Mouse (Mus musculus) liver, postnatal 0 days (tissue): ENCODE data around the gene Dlgap4.

ENCODE experiments used
- CTCF ChIP-seq: sonication (generic); IDR thresholded peaks from 2 replicates; pipeline ENCODE4 v1.5.1; 2016; ENCODE audit warnings: antibody characterized with exemption, low read depth
- EP300 ChIP-seq: IDR thresholded peaks from 2 replicates; pipeline ENCODE4 v1.6.1; 2016; ENCODE audit warnings: antibody characterized with exemption, low read depth, mild to moderate bottlenecking

DNA sequence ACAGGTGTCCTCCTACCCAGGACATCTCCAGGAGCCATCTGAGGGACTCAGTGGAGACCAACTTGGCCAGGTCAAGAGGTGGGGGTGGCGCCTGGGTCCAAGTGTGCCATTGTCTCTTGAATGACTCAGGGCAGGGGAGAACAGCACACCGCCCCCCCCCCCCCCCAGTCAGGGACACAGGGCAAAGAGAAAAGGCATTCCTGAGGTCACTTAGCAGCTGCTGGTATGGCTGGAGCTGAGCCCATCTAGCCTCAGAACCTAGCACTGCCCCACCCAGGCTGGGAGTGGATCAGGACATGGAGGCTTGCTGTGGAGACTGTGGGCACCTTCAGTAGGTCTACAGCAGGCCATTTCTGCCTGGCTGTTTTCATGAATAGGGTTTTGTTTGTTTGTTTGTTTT lies 9.7 kb downstream of the Dlgap4 start:
- TF ChIP-seq CTCF (no peak), EP300 (no peak)
